Mouse (Mus musculus) MEL (cell line): Measurements from ENCODE around the gene Reg3g. TPM values are rescaled to one million over a fixed set of nuclear protein-coding genes. Genes with fewer than 3 reads are reported as not detected.

Experiments used
- DNase-seq: peaks from one replicate; pipeline ENCODE4 v3.0.0; 2011; ENCODE audit warnings: low read depth, low spot score
- H3K27ac ChIP-seq: 2 replicates; pipeline ENCODE4 v1.5.1; 2012; ENCODE audit warnings: low read depth, mild to moderate bottlenecking, control low read depth, low read length, moderate library complexity; ENCODE audit not compliant: control insufficient read depth
- H3K27me3 ChIP-seq, 2 experiments: fragments of 150-350 bp in 1 of 2; sonication (generic) in 1 of 2; 2 replicates each; pipeline ENCODE4 v1.6.1; 2012; ENCODE audit warnings: low read length in 2 of 2, mild to moderate bottlenecking in 2 of 2, improper control_type of control experiment in 1 of 2, moderate library complexity in 1 of 2; ENCODE audit not compliant: insufficient read depth in 2 of 2, control insufficient read depth in 1 of 2
- H3K36me3 ChIP-seq, 2 experiments: 2 replicates each; pipeline ENCODE4 v1.6.1; 2012 to 2014; ENCODE audit warnings: low read length in 2 of 2, improper control_type of control experiment in 1 of 2, inconsistent platforms in 1 of 2, mild to moderate bottlenecking in 1 of 2; ENCODE audit not compliant: insufficient read depth in 2 of 2, control insufficient read depth in 1 of 2
- H3K4me1 ChIP-seq, 2 experiments: fragments of 150-350 bp in 1 of 2; sonication (generic) in 1 of 2; 2 replicates each; pipeline ENCODE4 v1.6.1; 2012; ENCODE audit warnings: low read length in 2 of 2, improper control_type of control experiment in 1 of 2, mild to moderate bottlenecking in 1 of 2; ENCODE audit not compliant: insufficient read depth in 2 of 2, control insufficient read depth in 1 of 2
- H3K4me3 ChIP-seq, 2 experiments: fragments of 150-350 bp in 1 of 2; sonication (generic) in 1 of 2; 2 replicates each; pipeline ENCODE4 v1.5.1; 2012; ENCODE audit warnings: low read depth in 2 of 2, low read length in 2 of 2, mild to moderate bottlenecking in 2 of 2, moderate library complexity in 2 of 2, control low read depth in 1 of 2, improper control_type of control experiment in 1 of 2; ENCODE audit not compliant: control insufficient read depth in 1 of 2, insufficient read depth in 1 of 2
- H3K79me2 ChIP-seq: 2 replicates; pipeline ENCODE4 v1.6.1; 2012; ENCODE audit warnings: mild to moderate bottlenecking, low read length, moderate library complexity; ENCODE audit not compliant: control insufficient read depth, poor library complexity, insufficient read depth
- H3K9ac ChIP-seq: 2 replicates; pipeline ENCODE4 v1.6.1; 2012; ENCODE audit warnings: low read depth, mild to moderate bottlenecking, control low read depth, low read length, moderate library complexity; ENCODE audit not compliant: control insufficient read depth, poor library complexity, severe bottlenecking
- H3K9me3 ChIP-seq: fragments of 150-350 bp; sonication (generic); replicated peaks from 2 replicates; pipeline ENCODE4 v1.6.1; 2012; ENCODE audit warnings: mild to moderate bottlenecking, low read length, improper control_type of control experiment, moderate library complexity; ENCODE audit not compliant: insufficient read depth
- CTCF ChIP-seq, 3 experiments: IDR thresholded peaks in 2 of 3; conservative IDR thresholded peaks in 1 of 3; 2 replicates each; pipeline ENCODE4 v1.5.1; 2011 to 2012; ENCODE audit warnings: low read length in 3 of 3, low read depth in 2 of 3, mild to moderate bottlenecking in 2 of 3, improper control_type of control experiment in 1 of 3, inconsistent platforms in 1 of 3, mixed read lengths in 1 of 3, moderate library complexity in 1 of 3; ENCODE audit not compliant: control insufficient read depth in 1 of 3, insufficient read depth in 1 of 3, poor library complexity in 1 of 3, severe bottlenecking in 1 of 3
- E2F4 ChIP-seq: IDR thresholded peaks from 2 replicates; pipeline ENCODE4 v1.6.1; 2011; ENCODE audit warnings: low read depth, low read length, improper control_type of control experiment, borderline replicate concordance
- EP300 ChIP-seq, 2 experiments: IDR thresholded peaks; 2 replicates each; pipeline ENCODE4 v1.6.1; 2011; ENCODE audit warnings: improper control_type of control experiment in 2 of 2, low read length in 2 of 2, low read depth in 1 of 2, mild to moderate bottlenecking in 1 of 2
- GABPA ChIP-seq: IDR thresholded peaks from 2 replicates; pipeline ENCODE4 v1.6.1; 2012; ENCODE audit warnings: low read depth, mild to moderate bottlenecking, inconsistent platforms, low read length, improper control_type of control experiment, moderate library complexity
- KAT2A ChIP-seq: conservative IDR thresholded peaks from 2 replicates; pipeline ENCODE4 v1.6.1; 2012; ENCODE audit warnings: low read depth, low read length, improper control_type of control experiment, inconsistent platforms
- MAX ChIP-seq: IDR thresholded peaks from 2 replicates; pipeline ENCODE4 v1.6.1; 2011; ENCODE audit warnings: low read length, improper control_type of control experiment
- MAZ ChIP-seq: IDR thresholded peaks from 2 replicates; pipeline ENCODE4 v1.6.1; 2012; ENCODE audit warnings: low read depth, mild to moderate bottlenecking, inconsistent platforms, low read length, improper control_type of control experiment
- NELFE ChIP-seq: IDR thresholded peaks from 2 replicates; pipeline ENCODE4 v1.6.1; 2011; ENCODE audit warnings: low read depth, low read length, improper control_type of control experiment
- POLR2A ChIP-seq, 2 experiments: IDR thresholded peaks; 2 replicates each; pipeline ENCODE4 v1.6.1; 2011 to 2012; ENCODE audit warnings: low read length in 2 of 2, mild to moderate bottlenecking in 2 of 2, control low read depth in 1 of 2, improper control_type of control experiment in 1 of 2, low read depth in 1 of 2, moderate library complexity in 1 of 2; ENCODE audit not compliant: control insufficient read depth in 1 of 2, insufficient read depth in 1 of 2, poor library complexity in 1 of 2
- POLR2AphosphoS5 ChIP-seq: IDR thresholded peaks from 2 replicates; pipeline ENCODE4 v1.6.1; 2012; ENCODE audit warnings: low read depth, borderline replicate concordance, mild to moderate bottlenecking, inconsistent platforms, low read length, moderate library complexity, mixed read lengths
- RAD21 ChIP-seq: IDR thresholded peaks from 2 replicates; pipeline ENCODE4 v1.6.1; 2011; ENCODE audit warnings: mild to moderate bottlenecking, low read depth, low read length, improper control_type of control experiment
- SMC3 ChIP-seq: IDR thresholded peaks from 2 replicates; pipeline ENCODE4 v1.6.1; 2011; ENCODE audit warnings: low read depth, low read length, improper control_type of control experiment
- TAL1 ChIP-seq: IDR thresholded peaks from 2 replicates; pipeline ENCODE4 v1.6.1; 2012; ENCODE audit warnings: mild to moderate bottlenecking, inconsistent platforms, low read length, moderate library complexity, mixed read lengths
- TCF12 ChIP-seq: IDR thresholded peaks from 2 replicates; pipeline ENCODE4 v1.6.1; 2014; ENCODE audit warnings: low read depth, mild to moderate bottlenecking, inconsistent platforms, low read length, improper control_type of control experiment, moderate library complexity
- USF1 ChIP-seq: IDR thresholded peaks from 2 replicates; pipeline ENCODE4 v1.6.1; 2014; ENCODE audit warnings: low read depth, mild to moderate bottlenecking, inconsistent platforms, low read length, improper control_type of control experiment, moderate library complexity
- ZNF384 ChIP-seq: IDR thresholded peaks from 2 replicates; pipeline ENCODE4 v1.6.1; 2012; ENCODE audit warnings: low read depth, mild to moderate bottlenecking, inconsistent platforms, low read length, improper control_type of control experiment
- polyA plus RNA-seq, 2 experiments: library from polyadenylated mRNA; stranded (reverse) in 1 of 2; unstranded in 1 of 2; fragments of >175 nt in 1 of 2; fragments of >200 nt in 1 of 2; gene quantifications; 2 replicates each; pipeline versions ENCODE4 v1.2.1 to v1.2.4; 2012; ENCODE audit warnings: low replicate concordance in 2 of 2, low read depth in 1 of 2; ENCODE audit not compliant: insufficient read length in 2 of 2, insufficient read depth in 1 of 2, missing spikeins in 1 of 2
- total RNA-seq: library from RNA; depleted of rRNA; stranded (reverse); fragments of 300-350 nt; gene quantifications from 2 replicates; pipeline ENCODE4 v1.2.3, GENCODE M21; 2012; rRNA removed

The Reg3g gene
- total RNA-seq: not detected in 2 replicates
- not detected for polyA plus RNA-seq

GRCm38 (mm10) chr6:78468772-78469171 is at the start of gene Reg3g:
Gene Reg3g, minus strand, starts transcription at chr6:78468872.
- Histone ChIP-seq H3K4me1 (no peaks in the 10 kb centered on the region), H3K36me3 (no peaks in the 10 kb centered on the region), H3K79me2 (no peaks in the 10 kb centered on the region), H3K9me3 (no peaks in the 10 kb centered on the region), H3K27ac (no peak within 1 kb of the TSS), H3K4me3 (no peak within 1 kb of the TSS), H3K27me3 (no peaks in the 10 kb centered on the region), H3K9ac (no peak within 1 kb of the TSS)
- no peak for DNase-seq
- TF ChIP-seq ZNF384 (no peak), KAT2A (no peak), POLR2A (IDR thresholded peaks at IDR 0.05; ENCODE audit: control insufficient read depth in 1 of 2, insufficient read depth in 1 of 2, low read depth in 1 of 2, low read length in 2 of 2, poor library complexity in 1 of 2) (no peak), USF1 (no peak), MAZ (no peak), RAD21 (no peak), TCF12 (no peak), CTCF (IDR thresholded peaks at IDR 0.05 in 2 of 3, conservative IDR thresholded peaks at IDR 0.05 in 1 of 3; ENCODE audit: control insufficient read depth in 1 of 3, insufficient read depth in 1 of 3, low read depth in 2 of 3, low read length in 3 of 3, poor library complexity in 1 of 3, severe bottlenecking in 1 of 3) (no peak), POLR2AphosphoS5 (no peak), GABPA (no peak), EP300 (IDR thresholded peaks at IDR 0.05; ENCODE audit: low read depth in 1 of 2, low read length in 2 of 2) (no peak), TAL1 (no peak), E2F4 (no peak), MAX (no peak), NELFE (no peak)

- H3K4me3 ChIP-seq: no peak overlapping the region
- no peaks in the 10 kb centered on the region for H3K36me3 ChIP-seq
- no peaks in the 10 kb centered on the region for H3K79me2 ChIP-seq
- no peaks in the 10 kb centered on the region for H3K27me3 ChIP-seq
- H3K9me3 ChIP-seq: no peaks in the 10 kb centered on the region
- no peak overlapping the region for H3K27ac ChIP-seq
- H3K4me1 ChIP-seq: no peaks in the 10 kb centered on the region
- H3K9ac ChIP-seq: no peak overlapping the region
- TF ChIP-seq TCF12 (no peak), SMC3 (peak; percentile 25; the same call in 1 of the 2 replicates)
- TF ChIP-seq, all 39 proteins: peak for 1
- peak; percentile 1 for DNase-seq
Measured at GRCm38 (mm10) chr6:78515777-78516446, 47.2 kb upstream of the Reg3g start.
